Mouse (Mus musculus): ENCODE measurements around the gene Ascc2. TPM values are rescaled to one million over a fixed set of nuclear protein-coding genes. Genes with fewer than 3 reads are reported as not detected.
"Not testable (repeated sequence)": the region's sequence is repeated elsewhere in the genome, so short reads cannot be mapped to it uniquely, and the experiment has no call there.

The Ascc2 gene
- polyA plus RNA-seq, 1 experiment: 35.0 TPM

- no peak for DNase-seq (ENCODE audit: low spot score)
Measured at GRCm38 (mm10) chr11:4685071-4685470, 47.5 kb downstream of the Ascc2 start.

GRCm38 (mm10) chr11:4685510-4685909, 48.0 kb downstream of the Ascc2 start:
- no peak for DNase-seq (ENCODE audit: low spot score)

GRCm38 (mm10) chr11:4687027-4687426, 49.5 kb downstream of the Ascc2 start:
- DNase-seq (ENCODE audit: low spot score): no peak

GRCm38 (mm10) chr11:4687874-4688273, 50.3 kb downstream of the Ascc2 start:
- DNase-seq (ENCODE audit: low spot score): no peak

- no peak for DNase-seq (ENCODE audit: low spot score)
Measured at GRCm38 (mm10) chr11:4688632-4689380, 51.3 kb downstream of the Ascc2 start.

GRCm38 (mm10) chr11:4690353-4690752, 52.8 kb downstream of the Ascc2 start:
- no peak for DNase-seq (ENCODE audit: low spot score)

GRCm38 (mm10) chr11:4691213-4691612, 53.7 kb downstream of the Ascc2 start:
- DNase-seq (ENCODE audit: low spot score): no peak

GRCm38 (mm10) chr11:4692162-4692561, 54.6 kb downstream of the Ascc2 start:
- DNase-seq (ENCODE audit: low spot score): no peak

GRCm38 (mm10) chr11:4697043-4697983, 59.8 kb downstream of the Ascc2 start:
- DNase-seq (ENCODE audit: low spot score): no peak

GRCm38 (mm10) chr11:4700726-4701125, 63.2 kb downstream of the Ascc2 start:
- no peak for DNase-seq (ENCODE audit: low spot score)

- no peak for DNase-seq (ENCODE audit: low spot score)
Measured at GRCm38 (mm10) chr11:4703688-4704071, 66.1 kb downstream of the Ascc2 start.

- DNase-seq (ENCODE audit: low spot score): peak; percentile 91
Measured at GRCm38 (mm10) chr11:4704072-4704964, 66.8 kb downstream of the Ascc2 start, which contains the start of the genes Uqcr10 and Zmat5. Uqcr10 (minus strand) TSS chr11:4704342. Zmat5 (plus strand) TSS chr11:4704678.

GRCm38 (mm10) chr11:4705178-4705577, 67.6 kb downstream of the Ascc2 start:
- no peak for DNase-seq (ENCODE audit: low spot score)

- DNase-seq (ENCODE audit: low spot score): not testable (repeated sequence)
Measured at GRCm38 (mm10) chr11:4710188-4710587, 72.6 kb downstream of the Ascc2 start.

- no peak for DNase-seq (ENCODE audit: low spot score)
Measured at GRCm38 (mm10) chr11:4712822-4713221, 75.3 kb downstream of the Ascc2 start.

GRCm38 (mm10) chr11:4714727-4715126, 77.2 kb downstream of the Ascc2 start:
- no peak for DNase-seq (ENCODE audit: low spot score)

- no peak for DNase-seq (ENCODE audit: low spot score)
Measured at GRCm38 (mm10) chr11:4715596-4715995, 78.0 kb downstream of the Ascc2 start.

- no peak for DNase-seq (ENCODE audit: low spot score)
Measured at GRCm38 (mm10) chr11:4716530-4717236, 79.1 kb downstream of the Ascc2 start.

- no peak for DNase-seq (ENCODE audit: low spot score)
Measured at GRCm38 (mm10) chr11:4718548-4718947, 81.0 kb downstream of the Ascc2 start.

GRCm38 (mm10) chr11:4719961-4720360, 82.4 kb downstream of the Ascc2 start:
- DNase-seq (ENCODE audit: low spot score): no peak

GRCm38 (mm10) chr11:4720393-4720792, 82.8 kb downstream of the Ascc2 start:
- DNase-seq (ENCODE audit: low spot score): no peak

Measured in urinary bladder, adult 2 months (tissue).